Mouse (Mus musculus) ovary, postnatal 14 days (tissue): ENCODE measurements around the gene Eif3g.

Experiments used
- DNase-seq: peaks from one replicate; pipeline ENCODE4 v3.0.0; 2022; ENCODE audit warnings: low spot score

Gene Eif3g

GRCm38 (mm10) chr9:20888386-20888765 is 10.0 kb downstream of the Eif3g start:
- no peak for DNase-seq

- DNase-seq = peak; percentile 83
Observed at GRCm38 (mm10) chr9:20887704-20888385, 10.6 kb downstream of the Eif3g start, which contains the start of gene Ppan. Gene Ppan (plus strand): TSS chr9:20888175.

GRCm38 (mm10) chr9:20887191-20887590 is 11.2 kb downstream of the Eif3g start:
- no peak for DNase-seq

- no peak for DNase-seq
Observed at GRCm38 (mm10) chr9:20886563-20886962, 11.9 kb downstream of the Eif3g start.

- no peak for DNase-seq
Observed at GRCm38 (mm10) chr9:20879097-20879792, 19.2 kb downstream of the Eif3g start, which contains the start of gene Angptl6. Gene Angptl6 (minus strand): TSS chr9:20879727.

- no peak for DNase-seq
Observed at GRCm38 (mm10) chr9:20878710-20879065, 19.7 kb downstream of the Eif3g start.

GRCm38 (mm10) chr9:20878041-20878709 is 20.2 kb downstream of the Eif3g start:
- DNase-seq = peak; percentile 99

- DNase-seq = no peak
Observed at GRCm38 (mm10) chr9:20877118-20878040, 21.0 kb downstream of the Eif3g start.

GRCm38 (mm10) chr9:20876318-20877117 is 21.9 kb downstream of the Eif3g start:
- no peak for DNase-seq

- DNase-seq = no peak
Observed at GRCm38 (mm10) chr9:20875021-20875790, 23.2 kb downstream of the Eif3g start.

GRCm38 (mm10) chr9:20873521-20873920 is 24.9 kb downstream of the Eif3g start:
- no peak for DNase-seq

- no peak for DNase-seq
Observed at GRCm38 (mm10) chr9:20872991-20873390, 25.4 kb downstream of the Eif3g start.

- DNase-seq = no peak
Observed at GRCm38 (mm10) chr9:20870211-20871173, 27.9 kb downstream of the Eif3g start.

GRCm38 (mm10) chr9:20869246-20869645 is 29.2 kb downstream of the Eif3g start:
- no peak for DNase-seq

- DNase-seq = no peak
Observed at GRCm38 (mm10) chr9:20868448-20869001, 29.9 kb downstream of the Eif3g start, which contains the start of gene A230050P20Rik. Gene A230050P20Rik (plus strand): TSS chr9:20868642.

- DNase-seq = no peak
Observed at GRCm38 (mm10) chr9:20866879-20867278, 31.5 kb downstream of the Eif3g start.

GRCm38 (mm10) chr9:20862225-20862624 is 36.2 kb downstream of the Eif3g start:
- no peak for DNase-seq

- DNase-seq = no peak
Observed at GRCm38 (mm10) chr9:20861821-20862220, 36.6 kb downstream of the Eif3g start.

- no peak for DNase-seq
Observed at GRCm38 (mm10) chr9:20859926-20860325, 38.5 kb downstream of the Eif3g start.
